Mouse (Mus musculus) midbrain, embryonic 13.5 days (tissue): ENCODE measurements around the gene Cntnap2. TPM values are rescaled to one million over a fixed set of nuclear protein-coding genes. Genes with fewer than 3 reads are reported as not detected.

Experiments used
- ATAC-seq: fragments of 200-750 bp; cut with Nextera tagmentation; 2 replicates; pipeline ENCODE4 v1.8.0; 2017; ENCODE audit warnings: mild to moderate bottlenecking, moderate TSS enrichment, moderate library complexity
- H3K27ac ChIP-seq: fragments of 300-500 bp; sonication (generic); 2 replicates; pipeline ENCODE4 v1.5.1; 2015; ENCODE audit warnings: inconsistent platforms, mild to moderate bottlenecking, moderate library complexity
- H3K27me3 ChIP-seq: fragments of 300-500 bp; sonication (generic); 2 replicates; pipeline ENCODE4 v1.6.1; 2015; ENCODE audit warnings: mild to moderate bottlenecking, inconsistent platforms
- H3K36me3 ChIP-seq: fragments of 300-500 bp; sonication (generic); 2 replicates; pipeline ENCODE4 v1.6.1; 2015; ENCODE audit warnings: mild to moderate bottlenecking, inconsistent platforms
- H3K4me1 ChIP-seq: fragments of 300-500 bp; sonication (generic); replicated peaks from 2 replicates; pipeline ENCODE4 v1.6.1; 2015; ENCODE audit warnings: inconsistent platforms
- H3K4me2 ChIP-seq: fragments of 300-500 bp; sonication (generic); replicated peaks from 2 replicates; pipeline ENCODE4 v1.6.1; 2015; ENCODE audit warnings: moderate library complexity, mild to moderate bottlenecking, inconsistent platforms
- H3K4me3 ChIP-seq: fragments of 300-500 bp; sonication (generic); replicated peaks from 2 replicates; pipeline ENCODE4 v1.5.1; 2015; ENCODE audit warnings: mild to moderate bottlenecking, inconsistent platforms
- H3K9ac ChIP-seq: fragments of 300-500 bp; sonication (generic); replicated peaks from 2 replicates; pipeline ENCODE4 v1.6.1; 2015; ENCODE audit warnings: mild to moderate bottlenecking, inconsistent platforms
- H3K9me3 ChIP-seq: fragments of 300-500 bp; sonication (generic); 2 replicates; pipeline ENCODE4 v1.6.1; 2016; ENCODE audit warnings: mild to moderate bottlenecking, inconsistent platforms
- WGBS: fragments of 180-500 bp; shearing (Covaris S2); methylation state at CpG from one replicate; pipeline ENCODE4 v1.1.7; 2015; 5-methylcytosine and 5-hydroxymethylcytosine counted together
- polyA plus RNA-seq: library from polyadenylated mRNA; unstranded; fragments of >200 nt; fragmentation: Nextera tagmentation; extraction: Ambion mirVana; gene quantifications from 2 replicates; pipeline ENCODE4 v1.2.1, GENCODE M21; 2015

Gene Cntnap2
- polyA plus RNA-seq, 1 experiment from 2014 or later: 72.9 TPM

DNA sequence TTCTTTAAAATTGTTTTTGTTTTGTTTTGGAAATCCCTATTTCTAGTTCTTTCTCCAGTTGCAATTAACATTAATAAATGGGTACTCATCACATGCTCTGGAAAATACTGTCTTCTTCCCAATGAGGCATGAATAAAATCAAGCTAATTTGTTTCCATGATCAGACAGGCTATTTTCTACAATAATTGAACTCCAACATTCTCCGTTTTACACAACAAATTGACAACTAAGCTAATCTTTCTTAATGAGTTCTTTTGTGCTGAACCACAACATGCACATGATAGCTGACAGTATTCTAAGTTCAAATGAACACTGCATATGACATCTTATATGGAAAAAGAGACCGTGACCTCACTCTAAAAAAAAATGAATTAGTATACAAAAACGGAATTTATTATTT is 173.4 kb downstream of the Cntnap2 start:
- no peak for ATAC-seq
- Histone ChIP-seq H3K4me1 (no peaks in the 10 kb centered on the region; the same call in 1 of the 2 replicates), H3K4me3 (no peak overlapping the region), H3K36me3 (no peaks in the 10 kb centered on the region), H3K9me3 (no peaks in the 10 kb centered on the region), H3K27me3 (no peaks in the 10 kb centered on the region), H3K27ac (no peak overlapping the region), H3K9ac (no peak overlapping the region), H3K4me2 (no peak overlapping the region)
- WGBS: 79% methylated on average over 3 of the region's 3 CpGs

DNA sequence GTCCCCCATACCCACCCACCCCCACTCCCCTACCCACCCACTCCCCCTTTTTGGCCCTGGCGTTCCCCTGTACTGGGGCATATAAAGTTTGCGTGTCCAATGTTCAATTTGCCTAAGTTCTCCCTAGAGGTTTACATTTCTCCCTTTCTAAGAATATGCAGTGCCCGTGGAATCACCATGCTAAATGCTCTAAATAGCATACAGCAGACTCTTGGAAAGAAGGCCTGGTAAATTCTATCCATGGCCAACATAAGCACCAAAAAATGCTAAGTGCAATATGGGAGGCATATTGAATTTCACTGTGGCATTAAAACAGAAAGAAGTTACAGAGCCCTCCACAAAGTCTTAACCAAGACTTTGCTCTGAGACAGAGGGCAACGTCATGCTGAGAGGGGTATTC is 177.4 kb downstream of the Cntnap2 start:
- WGBS: 92% methylated on average over 4 of the region's 4 CpGs
- Histone ChIP-seq H3K9ac (no peak overlapping the region), H3K36me3 (no peaks in the 10 kb centered on the region), H3K27me3 (no peaks in the 10 kb centered on the region), H3K27ac (no peak overlapping the region), H3K9me3 (no peaks in the 10 kb centered on the region), H3K4me2 (no peak overlapping the region), H3K4me3 (no peak overlapping the region), H3K4me1 (peaks cover 6% of the 10 kb centered on the region)
- ATAC-seq: no peak

DNA sequence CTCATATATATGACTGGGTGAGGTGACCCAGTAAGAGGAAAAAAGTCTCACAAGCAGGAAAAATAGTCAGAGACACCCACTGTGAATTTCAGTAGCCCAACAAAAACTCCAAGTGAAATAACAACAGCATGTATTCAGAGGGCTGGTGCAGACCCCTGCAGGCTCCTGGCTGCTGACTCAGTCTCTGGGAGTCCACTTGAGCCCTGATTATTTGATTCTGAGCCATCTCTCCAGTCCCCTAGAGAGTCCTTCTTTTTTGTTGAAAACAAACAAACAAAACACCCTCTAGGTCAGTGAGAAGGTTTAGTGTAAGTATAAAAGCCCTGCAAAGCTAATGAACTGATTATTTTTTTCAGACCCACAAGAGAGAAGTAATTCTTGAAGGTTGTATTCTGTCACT is 179.0 kb downstream of the Cntnap2 start:
- Histone ChIP-seq H3K4me2 (no peak overlapping the region), H3K9ac (no peak overlapping the region), H3K36me3 (no peaks in the 10 kb centered on the region), H3K9me3 (no peaks in the 10 kb centered on the region), H3K27me3 (no peaks in the 10 kb centered on the region), H3K27ac (no peak overlapping the region), H3K4me1 (peaks cover 6% of the 10 kb centered on the region), H3K4me3 (no peak overlapping the region)
- peak; percentile 53 for ATAC-seq

DNA sequence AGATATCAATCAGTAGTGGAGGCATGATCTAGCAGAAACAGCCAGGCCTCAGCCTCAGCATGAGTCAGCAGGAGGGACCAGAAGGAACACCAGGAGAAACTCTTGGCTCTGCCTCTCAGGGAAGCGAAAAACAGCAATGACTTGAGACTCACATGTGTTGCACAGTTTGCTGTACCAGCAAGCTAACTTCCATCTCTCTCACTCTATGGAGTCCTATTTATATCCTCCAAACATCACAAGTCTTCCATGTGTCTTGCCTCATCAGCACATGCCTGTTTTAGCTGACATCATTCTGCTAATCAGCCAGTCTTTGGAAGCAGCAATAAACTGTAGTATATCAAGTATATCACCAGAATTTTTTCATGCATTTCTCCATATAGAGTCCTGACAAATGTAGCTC is 182.1 kb downstream of the Cntnap2 start:
- 88% methylated on average over 1 of the region's 1 CpGs for WGBS
- no peak overlapping the region for H3K9ac ChIP-seq
- ATAC-seq: no peak

DNA sequence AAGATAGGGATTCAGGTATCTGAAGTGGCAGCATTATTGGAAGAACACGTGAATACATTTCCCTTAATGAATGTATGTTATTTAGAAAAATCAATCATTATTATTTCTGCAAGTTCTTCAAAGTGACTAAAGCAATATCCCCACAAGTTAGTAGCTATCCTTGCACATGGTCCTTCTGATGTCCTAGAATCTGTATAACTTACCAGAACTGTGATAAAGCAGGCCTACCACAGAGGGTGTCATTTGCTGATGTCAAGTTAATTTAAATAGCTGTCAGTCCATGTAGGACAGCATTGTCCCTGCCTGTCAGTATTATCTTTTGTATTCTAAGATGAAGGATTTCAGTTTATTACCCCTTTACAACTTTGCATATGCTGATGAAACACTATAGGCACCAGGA is 185.5 kb downstream of the Cntnap2 start:
- Histone ChIP-seq H3K4me1 (no peaks in the 10 kb centered on the region), H3K27me3 (no peaks in the 10 kb centered on the region), H3K4me2 (no peak overlapping the region), H3K36me3 (no peaks in the 10 kb centered on the region), H3K9ac (no peak overlapping the region), H3K9me3 (no peaks in the 10 kb centered on the region), H3K27ac (no peak overlapping the region), H3K4me3 (no peak overlapping the region)
- ATAC-seq: no peak
- WGBS: 64% methylated on average over 1 of the region's 1 CpGs

More for the DNA sequence above, 182.1 kb downstream of the Cntnap2 start:
- Histone ChIP-seq H3K27ac (no peak overlapping the region), H3K4me1 (peaks cover 6% of the 10 kb centered on the region), H3K4me3 (no peak overlapping the region), H3K27me3 (no peaks in the 10 kb centered on the region), H3K4me2 (no peak overlapping the region), H3K36me3 (no peaks in the 10 kb centered on the region), H3K9me3 (no peaks in the 10 kb centered on the region)

DNA sequence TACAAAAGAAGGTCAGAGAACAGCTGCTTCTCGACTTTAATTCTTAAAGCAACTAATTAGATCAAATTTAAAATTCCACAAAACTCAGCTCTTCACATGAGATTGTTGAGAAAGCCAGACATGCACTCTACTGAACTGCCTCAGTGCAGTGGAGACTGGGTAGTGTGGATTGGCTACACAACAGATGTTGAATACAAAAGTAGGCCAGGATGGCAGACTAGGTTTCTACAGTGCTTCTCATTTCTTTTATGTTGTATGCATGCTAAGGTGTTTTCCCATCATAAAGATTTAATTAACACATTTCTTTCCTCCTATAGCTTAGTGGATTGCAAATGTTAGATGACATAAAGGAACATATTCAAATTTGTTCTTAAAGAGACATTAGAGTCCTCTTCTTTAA is 198.9 kb downstream of the Cntnap2 start:
- ATAC-seq: no peak
- H3K27me3 ChIP-seq: no peaks in the 10 kb centered on the region
- H3K36me3 ChIP-seq: no peaks in the 10 kb centered on the region
- no peaks in the 10 kb centered on the region for H3K9me3 ChIP-seq
- H3K27ac ChIP-seq: no peak overlapping the region
- H3K4me3 ChIP-seq: no peak overlapping the region
- no peak overlapping the region for H3K4me2 ChIP-seq
- WGBS: 78% methylated on average over 1 of the region's 1 CpGs
- H3K4me1 ChIP-seq: no peaks in the 10 kb centered on the region
- H3K9ac ChIP-seq: no peak overlapping the region

DNA sequence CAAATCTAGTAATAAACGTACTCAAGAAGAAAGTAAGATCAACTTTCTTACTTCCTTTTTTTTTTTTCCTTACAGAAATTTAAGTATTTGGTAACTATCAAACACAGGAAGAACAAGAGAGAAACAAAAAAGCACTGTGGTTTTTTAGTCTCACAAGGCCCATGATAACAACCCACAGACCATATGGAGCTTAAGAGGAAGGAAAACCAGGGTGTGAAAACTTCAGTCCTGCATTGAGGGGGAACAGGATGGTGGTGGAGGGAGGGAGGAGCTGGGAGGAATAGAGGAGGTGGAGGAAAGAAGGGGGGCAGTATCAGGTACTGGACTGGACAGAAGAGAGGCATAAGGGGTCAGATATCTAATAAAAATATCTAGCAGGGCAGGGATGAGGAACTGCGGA is 212.4 kb downstream of the Cntnap2 start:
- Histone ChIP-seq H3K36me3 (no peaks in the 10 kb centered on the region), H3K4me3 (no peak overlapping the region), H3K27me3 (no peaks in the 10 kb centered on the region), H3K9ac (no peak overlapping the region), H3K4me1 (0 out of 2 replicates have a peak, but pooled peaks cover 2% of the 10 kb centered on the region), H3K9me3 (no peaks in the 10 kb centered on the region), H3K4me2 (no peak overlapping the region), H3K27ac (no peak overlapping the region)
- WGBS: 89% methylated on average over 2 of the region's 2 CpGs
- ATAC-seq: no peak

DNA sequence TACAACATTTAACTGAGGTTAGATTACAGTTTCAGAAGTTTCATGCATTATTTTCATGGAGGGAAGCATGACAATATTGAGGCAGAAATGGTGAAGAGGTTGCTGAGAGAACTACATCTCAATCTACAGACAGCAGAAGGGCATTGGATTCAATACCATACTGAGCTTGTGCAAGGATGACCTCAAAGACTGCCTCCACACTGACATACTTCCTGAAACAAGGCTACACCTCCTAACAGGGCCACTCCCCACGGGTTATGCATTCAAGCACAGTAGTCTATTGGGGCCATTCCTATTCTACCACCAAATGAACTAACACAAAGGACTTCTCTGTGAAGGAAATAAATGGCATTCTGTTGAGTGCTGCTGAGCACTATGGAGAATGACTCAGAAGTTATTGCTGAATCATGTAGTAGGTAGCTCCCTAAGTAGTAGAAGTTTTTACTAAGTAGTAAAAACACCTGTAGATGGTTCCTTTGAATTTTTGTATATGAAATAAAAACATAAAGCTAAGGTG is 214.2 kb downstream of the Cntnap2 start:
- ATAC-seq: no peak
- Histone ChIP-seq H3K4me1 (0 out of 2 replicates have a peak, but pooled peaks cover 2% of the 10 kb centered on the region), H3K9me3 (no peaks in the 10 kb centered on the region), H3K36me3 (no peaks in the 10 kb centered on the region), H3K4me3 (no peak overlapping the region), H3K9ac (no peak overlapping the region), H3K27ac (no peak overlapping the region), H3K4me2 (no peak overlapping the region), H3K27me3 (no peaks in the 10 kb centered on the region)
- WGBS: 64% methylated on average over 1 of the region's 1 CpGs

DNA sequence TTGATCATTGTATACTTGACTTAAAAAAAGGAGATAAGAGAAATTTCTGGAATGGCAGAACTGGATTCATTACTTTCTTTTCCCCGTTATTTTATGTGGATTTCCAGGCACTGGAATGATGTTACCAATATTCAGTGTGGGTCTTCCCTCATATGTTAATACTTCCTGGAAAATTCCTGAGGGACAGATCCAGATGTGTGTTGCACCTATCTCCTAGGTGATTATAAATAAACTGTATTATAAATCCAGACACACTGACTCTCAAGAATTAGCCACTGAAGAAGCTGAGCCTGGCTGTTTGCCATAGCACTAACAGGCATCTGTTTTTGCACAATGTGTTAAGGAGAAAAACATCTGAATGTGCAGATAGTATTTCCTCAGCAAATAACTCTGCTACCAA is 231.0 kb downstream of the Cntnap2 start:
- 90% methylated on average over 1 of the region's 1 CpGs for WGBS
- H3K4me2 ChIP-seq: no peak overlapping the region
- H3K4me1 ChIP-seq: no peaks in the 10 kb centered on the region
- H3K9ac ChIP-seq: no peak overlapping the region
- no peak overlapping the region for H3K27ac ChIP-seq
- H3K9me3 ChIP-seq: no peaks in the 10 kb centered on the region
- H3K27me3 ChIP-seq: no peaks in the 10 kb centered on the region
- no peaks in the 10 kb centered on the region for H3K36me3 ChIP-seq
- ATAC-seq: no peak
- H3K4me3 ChIP-seq: no peak overlapping the region

DNA sequence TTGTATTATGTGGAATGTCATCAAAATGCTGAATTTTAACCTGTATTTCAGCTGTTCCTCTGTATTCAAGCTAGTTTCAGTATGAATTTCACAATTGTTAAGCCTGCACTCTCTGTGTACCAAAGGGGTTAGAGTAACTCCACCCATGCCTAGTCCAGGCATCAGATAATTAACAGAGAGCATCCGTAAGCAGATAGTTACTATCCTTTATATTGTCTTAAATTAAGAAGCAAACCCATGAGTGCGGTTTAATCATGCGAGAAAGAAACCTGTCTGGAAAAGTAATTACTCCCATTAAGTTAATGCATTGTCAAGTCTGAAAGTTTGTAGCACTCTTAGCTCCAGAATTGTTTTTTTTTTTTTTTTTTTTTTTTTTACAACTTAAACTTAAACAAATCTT is 258.3 kb downstream of the Cntnap2 start:
- Histone ChIP-seq H3K9me3 (no peaks in the 10 kb centered on the region), H3K27me3 (no peaks in the 10 kb centered on the region), H3K4me3 (no peak overlapping the region), H3K4me2 (no peak overlapping the region), H3K4me1 (no peaks in the 10 kb centered on the region), H3K9ac (no peak overlapping the region), H3K36me3 (no peaks in the 10 kb centered on the region), H3K27ac (no peak overlapping the region)
- ATAC-seq: no peak
- 86% methylated on average over 3 of the region's 3 CpGs for WGBS

DNA sequence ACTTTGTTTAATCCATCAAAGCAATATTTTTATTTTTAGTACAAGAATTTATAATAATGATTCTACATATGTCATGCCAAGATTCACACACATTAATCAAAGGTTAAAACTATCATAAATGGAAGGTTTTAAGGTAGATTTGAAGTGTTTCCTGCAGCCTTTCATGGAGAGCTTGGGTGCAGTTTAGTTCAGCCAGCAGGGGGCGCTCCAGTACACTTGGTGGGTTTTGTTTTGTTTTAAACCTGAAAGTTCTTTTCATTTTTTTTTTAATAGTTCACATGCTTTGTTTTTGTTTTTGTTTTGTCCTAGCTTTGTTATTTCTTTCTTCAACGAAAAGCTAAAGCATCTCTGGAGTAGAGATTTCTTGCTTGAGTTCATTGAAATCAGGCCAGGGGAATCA is 264.3 kb downstream of the Cntnap2 start:
- Histone ChIP-seq H3K9ac (no peak overlapping the region), H3K36me3 (no peaks in the 10 kb centered on the region), H3K4me1 (no peaks in the 10 kb centered on the region), H3K4me2 (no peak overlapping the region), H3K9me3 (no peaks in the 10 kb centered on the region), H3K27ac (no peak overlapping the region), H3K27me3 (no peaks in the 10 kb centered on the region), H3K4me3 (no peak overlapping the region)
- WGBS: 9% methylated on average over 2 of the region's 2 CpGs
- ATAC-seq: no peak

DNA sequence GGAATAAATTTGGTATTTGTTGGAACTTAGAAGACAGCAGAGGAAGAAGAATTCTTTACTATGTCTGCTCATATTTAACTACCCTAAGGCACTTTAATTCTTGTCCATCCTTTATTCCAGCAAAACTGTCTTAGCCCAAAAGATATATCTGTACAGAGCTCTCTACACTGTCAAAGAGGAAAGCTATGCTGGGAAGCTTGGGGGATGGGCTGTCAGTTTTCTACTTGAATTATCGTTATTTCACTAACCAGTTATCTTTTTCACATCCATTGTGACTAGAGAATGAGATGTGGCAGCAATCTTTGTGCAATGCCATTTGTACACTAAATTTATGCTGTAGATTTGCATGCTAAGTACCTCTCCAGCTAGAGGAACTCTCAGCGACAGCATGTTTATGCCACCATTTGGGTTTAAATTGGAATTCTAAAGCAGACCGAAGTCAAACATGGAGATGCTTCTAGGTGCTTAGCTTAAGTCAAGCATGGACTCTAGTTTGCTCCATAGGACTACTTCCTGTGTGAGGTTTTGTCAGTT is 268.9 kb downstream of the Cntnap2 start:
- no peaks in the 10 kb centered on the region for H3K27me3 ChIP-seq
- no peak overlapping the region for H3K27ac ChIP-seq
- H3K4me2 ChIP-seq: no peak overlapping the region
- no peak overlapping the region for H3K4me3 ChIP-seq
- no peak overlapping the region for H3K9ac ChIP-seq
- no peaks in the 10 kb centered on the region for H3K36me3 ChIP-seq
- no peak for ATAC-seq
- H3K4me1 ChIP-seq: no peaks in the 10 kb centered on the region
- H3K9me3 ChIP-seq: no peaks in the 10 kb centered on the region
- WGBS: 50% methylated on average over 3 of the region's 3 CpGs

DNA sequence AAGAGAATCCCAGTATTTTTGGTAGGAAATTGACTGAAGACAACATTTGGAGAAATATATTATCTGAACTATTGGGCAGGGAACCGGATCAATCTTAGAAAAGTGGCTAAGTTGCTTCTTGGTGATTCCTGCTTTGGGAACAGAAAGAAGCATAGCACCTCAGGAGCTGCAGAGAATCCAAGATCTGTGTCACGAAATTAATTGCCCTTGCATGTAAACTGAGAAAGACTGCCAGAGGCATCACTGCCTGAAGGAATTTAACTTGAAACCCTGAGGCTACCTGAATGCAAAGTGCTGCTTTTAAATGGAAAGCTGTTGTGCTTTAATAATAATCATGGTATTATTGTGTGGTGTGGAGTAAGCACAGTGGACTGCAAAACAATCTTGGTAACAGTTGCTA is 286.2 kb downstream of the Cntnap2 start:
- ATAC-seq: no peak
- H3K9ac ChIP-seq: no peak overlapping the region
- no peak overlapping the region for H3K27ac ChIP-seq

More for the DNA sequence above, 286.2 kb downstream of the Cntnap2 start:
- Histone ChIP-seq H3K4me3 (no peak overlapping the region), H3K36me3 (no peaks in the 10 kb centered on the region), H3K4me2 (no peak overlapping the region), H3K9me3 (no peaks in the 10 kb centered on the region), H3K4me1 (no peaks in the 10 kb centered on the region), H3K27me3 (no peaks in the 10 kb centered on the region)
- WGBS: 51% methylated on average over 2 of the region's 2 CpGs
